Mouse (Mus musculus) midbrain, embryonic 15.5 days (tissue): Measurements from ENCODE around the gene Cplx3. TPM values are rescaled to one million over a fixed set of nuclear protein-coding genes. Genes with fewer than 3 reads are reported as not detected.
A peak's percentile ranks its signal among the peaks of the same experiment; 100 is the strongest.

Experiments
- ATAC-seq: fragments of 200-750 bp; cut with Nextera tagmentation; replicated peaks from 2 replicates; pipeline ENCODE4 v1.8.0; 2017; ENCODE audit warnings: moderate TSS enrichment
- H3K27ac ChIP-seq: fragments of 300-500 bp; sonication (generic); 2 replicates; pipeline ENCODE4 v1.5.1; 2015; ENCODE audit warnings: mild to moderate bottlenecking, inconsistent platforms
- H3K27me3 ChIP-seq: fragments of 300-500 bp; sonication (generic); replicated peaks from 2 replicates; pipeline ENCODE4 v1.6.1; 2015; ENCODE audit warnings: inconsistent platforms
- H3K36me3 ChIP-seq: fragments of 300-500 bp; sonication (generic); replicated peaks from 2 replicates; pipeline ENCODE4 v1.6.1; 2015; ENCODE audit warnings: inconsistent platforms
- H3K4me1 ChIP-seq: fragments of 300-500 bp; sonication (generic); 2 replicates; pipeline ENCODE4 v1.6.1; 2015; ENCODE audit warnings: inconsistent platforms
- H3K4me2 ChIP-seq: fragments of 300-500 bp; sonication (generic); 2 replicates; pipeline ENCODE4 v1.6.1; 2015; ENCODE audit warnings: inconsistent platforms, mild to moderate bottlenecking, moderate library complexity
- H3K4me3 ChIP-seq: fragments of 300-500 bp; sonication (generic); 2 replicates; pipeline ENCODE4 v1.5.1; 2015; ENCODE audit warnings: mild to moderate bottlenecking, inconsistent platforms
- H3K9ac ChIP-seq: fragments of 300-500 bp; sonication (generic); 2 replicates; pipeline ENCODE4 v1.6.1; 2015; ENCODE audit warnings: mild to moderate bottlenecking, inconsistent platforms
- H3K9me3 ChIP-seq: fragments of 300-500 bp; sonication (generic); 2 replicates; pipeline ENCODE4 v1.6.1; 2016; ENCODE audit warnings: inconsistent platforms
- WGBS: fragments of 180-500 bp; shearing (Covaris S2); methylation state at CpG from one replicate; pipeline ENCODE4 v1.1.7; 2015; ENCODE audit warnings: mixed read lengths; 5-methylcytosine and 5-hydroxymethylcytosine counted together
- polyA plus RNA-seq: library from polyadenylated mRNA; unstranded; fragments of >200 nt; fragmentation: Nextera tagmentation; extraction: Ambion mirVana; gene quantifications from 2 replicates; pipeline ENCODE4 v1.2.1, GENCODE M21; 2015

Cplx3 gene
- 0.63 and 1.5 TPM in 2 replicates for polyA plus RNA-seq

- Histone ChIP-seq H3K9me3 (no peaks in the 10 kb centered on the region), H3K4me2 (peak within 1 kb of the TSS; percentile 52), H3K36me3 (no peaks in the 10 kb centered on the region), H3K27me3 (peaks cover 9% of the 10 kb centered on the region; the same call in 1 of the 2 replicates), H3K4me3 (peak within 1 kb of the TSS; percentile 21), H3K9ac (peak within 1 kb of the TSS; percentile 3; the same call in 1 of the 2 replicates), H3K27ac (no peak within 1 kb of the TSS), H3K4me1 (peaks cover 23% of the 10 kb centered on the region)
- WGBS: 3% methylated on average over 24 of the region's 24 CpGs
- peak; percentile 51; the same call in 1 of the 2 replicates for ATAC-seq
Measured at GRCm38 (mm10) chr9:57606139-57606851, at the start of gene Cplx3. Cplx3 (minus strand) TSS chr9:57606281.

GRCm38 (mm10) chr9:57655749-57656148 is 49.7 kb upstream of the Cplx3 start:
- ATAC-seq: peak; percentile 55
- Histone ChIP-seq H3K27ac (no peak overlapping the region), H3K36me3 (no peaks in the 10 kb centered on the region), H3K4me1 (peaks cover 20% of the 10 kb centered on the region), H3K9ac (peak overlapping the region; percentile 11; the same call in 1 of the 2 replicates), H3K27me3 (no peaks in the 10 kb centered on the region; the same call in 1 of the 2 replicates), H3K4me3 (0 out of 2 replicates have a peak overlapping the region, but pooled peaks have one; percentile 3), H3K4me2 (peak overlapping the region; percentile 42), H3K9me3 (no peaks in the 10 kb centered on the region)
- under 1% methylated on average over 11 of the region's 11 CpGs for WGBS

DNA sequence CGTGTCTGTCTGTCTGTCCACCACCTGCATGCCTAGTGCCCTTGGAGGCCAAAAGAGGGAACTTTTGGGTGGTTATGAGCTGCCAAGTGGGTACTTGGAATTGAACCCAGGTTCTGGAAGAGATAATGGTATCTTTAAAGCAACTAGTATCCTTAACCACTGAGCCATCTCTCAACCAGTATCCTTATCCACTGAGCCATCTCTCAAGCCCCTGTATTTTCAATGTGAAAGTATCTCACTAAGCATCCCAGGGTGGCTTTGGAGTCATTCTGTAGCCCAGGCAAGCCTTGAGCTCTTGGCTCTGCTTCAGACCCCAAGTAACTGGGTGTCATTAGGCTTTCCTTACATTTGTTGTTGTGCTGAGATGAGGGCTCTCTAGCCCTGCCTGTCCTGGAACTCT is 48.9 kb upstream of the Cplx3 start:
- H3K4me2 ChIP-seq: no peak overlapping the region
- no peak overlapping the region for H3K9ac ChIP-seq
- no peaks in the 10 kb centered on the region for H3K36me3 ChIP-seq
- no peak overlapping the region for H3K4me3 ChIP-seq
- no peak overlapping the region for H3K27ac ChIP-seq
- no peaks in the 10 kb centered on the region for H3K9me3 ChIP-seq
- no peak for ATAC-seq
- H3K4me1 ChIP-seq: peaks cover 24% of the 10 kb centered on the region
- 93% methylated on average over 1 of the region's 1 CpGs for WGBS
- no peaks in the 10 kb centered on the region; the same call in 1 of the 2 replicates for H3K27me3 ChIP-seq

- 41% methylated on average over 5 of the region's 5 CpGs for WGBS
- no peaks in the 10 kb centered on the region for H3K36me3 ChIP-seq
- no peak within 1 kb of the TSS for H3K27ac ChIP-seq
- no peak within 1 kb of the TSS for H3K9ac ChIP-seq
- no peaks in the 10 kb centered on the region; the same call in 1 of the 2 replicates for H3K27me3 ChIP-seq
- no peak within 1 kb of the TSS for H3K4me2 ChIP-seq
- peaks cover 24% of the 10 kb centered on the region for H3K4me1 ChIP-seq
- H3K9me3 ChIP-seq: no peaks in the 10 kb centered on the region
- no peak within 1 kb of the TSS for H3K4me3 ChIP-seq
- no peak for ATAC-seq
Measured at GRCm38 (mm10) chr9:57653283-57653682, 47.2 kb upstream of the Cplx3 start, which contains the start of gene Csk. Csk (minus strand) TSS chr9:57653631.

DNA sequence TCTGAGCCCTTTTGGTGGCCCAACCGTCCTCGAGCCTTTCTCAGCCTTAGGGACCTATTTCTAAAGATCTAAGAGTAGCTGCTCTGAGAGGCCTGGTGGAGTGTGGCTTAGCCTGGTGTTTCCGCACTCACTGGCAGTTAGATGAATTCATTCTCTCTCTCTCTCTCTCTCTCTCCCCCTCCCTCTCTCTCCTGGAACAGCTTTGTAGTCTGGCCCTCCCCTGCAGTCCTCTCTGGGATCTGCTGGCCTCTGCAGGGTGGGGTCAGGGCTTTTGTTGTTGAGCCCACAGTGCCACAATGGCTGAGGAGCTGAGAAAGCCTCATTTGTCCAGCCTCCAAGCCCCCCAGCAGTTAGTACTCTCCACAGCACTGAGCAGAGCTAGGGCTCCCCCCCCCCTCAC is 46.8 kb upstream of the Cplx3 start:
- no peak for ATAC-seq
- no peak overlapping the region for H3K9ac ChIP-seq
- no peak overlapping the region for H3K4me3 ChIP-seq
- no peaks in the 10 kb centered on the region; the same call in 1 of the 2 replicates for H3K27me3 ChIP-seq
- no peak overlapping the region for H3K4me2 ChIP-seq
- H3K4me1 ChIP-seq: peaks cover 24% of the 10 kb centered on the region
- H3K9me3 ChIP-seq: no peaks in the 10 kb centered on the region
- no peaks in the 10 kb centered on the region for H3K36me3 ChIP-seq
- H3K27ac ChIP-seq: no peak overlapping the region
- 11% methylated on average over 3 of the region's 3 CpGs for WGBS

- H3K4me3 ChIP-seq: no peak overlapping the region
- H3K9ac ChIP-seq: no peak overlapping the region
- no peak for ATAC-seq
- no peaks in the 10 kb centered on the region; the same call in 1 of the 2 replicates for H3K27me3 ChIP-seq
- H3K4me1 ChIP-seq: peaks cover 24% of the 10 kb centered on the region
- 57% methylated on average over 9 of the region's 9 CpGs for WGBS
- no peaks in the 10 kb centered on the region for H3K9me3 ChIP-seq
- H3K27ac ChIP-seq: no peak overlapping the region
- no peak overlapping the region for H3K4me2 ChIP-seq
- H3K36me3 ChIP-seq: no peaks in the 10 kb centered on the region
Measured at GRCm38 (mm10) chr9:57652351-57652750, 46.3 kb upstream of the Cplx3 start.

DNA sequence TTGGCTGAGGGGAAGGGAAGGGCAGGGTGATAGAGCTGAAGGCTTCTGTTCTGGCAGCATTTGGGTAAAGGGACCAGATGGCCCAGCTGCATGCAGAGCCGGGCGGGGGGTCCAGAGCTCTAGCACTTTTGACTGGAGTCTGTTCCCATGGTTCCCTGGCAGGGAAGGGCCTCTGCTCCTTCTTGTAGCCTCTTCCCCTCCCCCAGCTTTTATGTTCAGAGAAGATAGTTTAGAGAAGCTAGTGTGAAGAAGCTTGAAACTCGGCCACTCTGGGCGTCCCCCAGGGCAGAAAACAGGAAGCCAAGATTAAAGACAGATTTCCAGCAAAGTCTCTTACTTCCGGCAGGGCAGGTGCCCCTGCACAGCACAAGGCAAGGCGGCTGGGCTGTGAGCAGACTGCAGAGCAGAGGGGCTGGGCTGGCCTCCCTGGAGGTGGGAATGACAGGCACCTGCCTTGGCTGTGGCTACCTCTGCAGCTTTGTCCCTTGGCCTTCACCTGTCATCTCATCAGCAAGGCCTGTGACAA is 44.8 kb upstream of the Cplx3 start:
- ATAC-seq: no peak
- Histone ChIP-seq H3K36me3 (no peaks in the 10 kb centered on the region), H3K27me3 (no peaks in the 10 kb centered on the region; the same call in 1 of the 2 replicates), H3K4me2 (no peak overlapping the region), H3K9ac (no peak overlapping the region), H3K27ac (no peak overlapping the region), H3K9me3 (no peaks in the 10 kb centered on the region), H3K4me3 (no peak overlapping the region), H3K4me1 (peaks cover 21% of the 10 kb centered on the region)
- WGBS: 35% methylated on average over 6 of the region's 6 CpGs

DNA sequence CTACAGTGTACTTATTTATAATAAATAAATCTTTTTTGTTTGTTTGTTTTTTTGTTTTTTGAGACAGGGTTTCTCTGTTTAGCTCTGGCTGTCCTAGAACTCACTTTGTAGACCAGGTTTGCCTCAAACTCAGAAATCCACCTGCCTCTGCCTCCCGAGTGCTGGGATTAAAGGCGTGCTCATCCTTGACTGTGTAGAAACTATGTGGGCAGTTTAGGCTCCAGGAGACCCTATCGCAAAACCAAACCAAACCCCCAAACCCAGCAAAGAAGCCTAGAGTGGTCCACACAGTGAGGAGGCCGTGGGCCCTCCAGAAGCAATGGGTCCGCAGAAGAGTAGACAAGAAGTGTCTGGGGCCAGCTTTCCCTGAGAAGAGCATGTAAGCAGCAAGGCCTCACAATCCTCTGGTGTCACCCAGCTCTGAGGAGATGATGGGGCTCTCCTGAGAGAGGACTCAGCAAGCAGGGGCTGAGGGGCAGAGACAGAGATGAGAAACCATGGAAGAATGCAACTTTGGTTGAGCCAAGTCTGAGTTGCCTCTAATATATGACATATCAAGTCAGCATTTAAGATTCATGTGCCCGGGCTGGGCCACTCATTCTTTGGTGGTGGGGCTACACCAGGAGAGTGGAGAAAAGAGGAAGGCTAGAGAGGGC is 44.2 kb upstream of the Cplx3 start:
- Histone ChIP-seq H3K4me2 (no peak overlapping the region), H3K27me3 (no peaks in the 10 kb centered on the region; the same call in 1 of the 2 replicates), H3K4me3 (no peak overlapping the region), H3K4me1 (peaks cover 17% of the 10 kb centered on the region; the same call in 1 of the 2 replicates), H3K27ac (no peak overlapping the region), H3K9me3 (no peaks in the 10 kb centered on the region), H3K36me3 (no peaks in the 10 kb centered on the region), H3K9ac (no peak overlapping the region)
- no peak for ATAC-seq
- WGBS: 92% methylated on average over 6 of the region's 6 CpGs

DNA sequence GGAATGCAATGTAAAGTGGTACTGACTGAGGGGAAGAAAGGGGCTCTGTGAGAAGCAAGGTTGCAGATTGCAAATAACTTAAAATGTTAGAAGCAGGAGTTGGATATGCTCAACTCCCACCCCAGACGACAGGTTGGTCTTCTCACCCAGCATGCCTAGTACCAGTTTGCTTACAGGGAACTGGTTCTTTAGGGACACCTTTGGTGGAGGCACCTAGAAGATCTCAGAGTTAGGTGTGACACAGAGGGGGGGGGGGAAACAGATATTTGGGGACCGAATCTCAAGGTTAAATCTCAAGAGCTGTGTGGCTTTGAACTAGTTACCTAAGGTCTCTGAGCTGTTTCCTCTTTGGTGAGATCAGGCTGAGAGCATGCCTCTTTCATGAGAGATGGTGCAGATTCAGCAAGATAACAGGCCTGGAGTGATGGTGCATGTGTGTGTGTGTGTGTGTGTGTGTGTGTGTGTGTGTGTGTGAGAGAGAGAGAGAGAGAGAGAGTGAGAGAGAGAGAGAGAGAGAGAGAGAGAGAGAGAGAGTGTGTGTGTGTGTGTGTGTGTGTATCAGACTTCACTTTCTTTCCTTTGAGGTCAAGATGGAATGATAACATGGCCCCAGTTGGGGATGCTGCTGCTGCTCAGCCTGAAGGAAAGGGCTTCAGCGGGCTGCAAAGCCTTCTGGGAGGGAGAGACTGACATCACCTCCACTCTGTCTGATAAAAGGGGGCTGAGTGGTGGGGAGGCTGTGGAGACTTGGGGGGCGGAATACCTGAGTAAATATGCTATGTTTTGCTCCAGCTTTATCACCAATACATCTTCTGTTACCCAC is 41.4 kb upstream of the Cplx3 start:
- no peak for ATAC-seq
- Histone ChIP-seq H3K4me2 (no peak overlapping the region), H3K4me1 (peaks cover 27% of the 10 kb centered on the region), H3K9me3 (no peaks in the 10 kb centered on the region), H3K27ac (no peak overlapping the region), H3K27me3 (no peaks in the 10 kb centered on the region), H3K9ac (no peak overlapping the region), H3K36me3 (no peaks in the 10 kb centered on the region), H3K4me3 (no peak overlapping the region)
- WGBS: 75% methylated on average over 4 of the region's 4 CpGs

DNA sequence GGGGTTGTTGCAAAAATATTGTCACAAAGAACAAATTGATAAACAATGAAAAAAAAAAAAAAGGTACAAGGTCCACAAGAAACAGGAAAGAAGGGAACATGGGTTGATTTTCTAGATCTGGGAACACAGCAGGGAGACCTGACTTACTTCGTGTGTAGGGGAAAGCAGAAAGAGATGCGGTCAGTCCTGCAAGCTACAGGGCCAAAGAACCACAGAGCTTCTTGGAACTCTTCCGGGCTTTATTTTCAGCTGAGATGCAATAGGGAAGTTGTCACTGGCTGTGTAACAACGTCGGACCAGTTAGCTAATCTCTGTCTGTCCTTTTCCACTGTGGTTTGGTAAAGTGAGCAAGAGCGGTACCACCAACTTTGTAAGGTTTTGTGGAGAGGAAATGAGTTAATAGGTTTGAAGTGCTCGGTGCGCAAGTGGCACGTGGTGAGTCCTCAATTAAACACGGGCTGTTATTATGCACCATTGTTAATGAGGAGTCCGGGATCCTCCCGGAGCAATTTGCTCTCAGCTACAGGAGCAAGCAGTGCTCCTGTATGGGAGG is 40.5 kb upstream of the Cplx3 start:
- no peaks in the 10 kb centered on the region for H3K36me3 ChIP-seq
- H3K4me3 ChIP-seq: no peak overlapping the region
- H3K9me3 ChIP-seq: no peaks in the 10 kb centered on the region
- no peaks in the 10 kb centered on the region for H3K27me3 ChIP-seq
- H3K27ac ChIP-seq: no peak overlapping the region
- peaks cover 35% of the 10 kb centered on the region for H3K4me1 ChIP-seq
- ATAC-seq: no peak
- no peak overlapping the region for H3K9ac ChIP-seq
- H3K4me2 ChIP-seq: no peak overlapping the region
- WGBS: 75% methylated on average over 12 of the region's 12 CpGs

- no peaks in the 10 kb centered on the region for H3K9me3 ChIP-seq
- peak overlapping the region; percentile 99 for H3K9ac ChIP-seq
- peaks cover 42% of the 10 kb centered on the region for H3K4me1 ChIP-seq
- H3K4me3 ChIP-seq: peak overlapping the region; percentile 64
- under 1% methylated on average over 83 of the region's 85 CpGs for WGBS
- peak; percentile 85 for ATAC-seq
- H3K4me2 ChIP-seq: peak overlapping the region; percentile 94
- no peaks in the 10 kb centered on the region for H3K27me3 ChIP-seq
- H3K27ac ChIP-seq: peak overlapping the region; percentile 96
- no peaks in the 10 kb centered on the region for H3K36me3 ChIP-seq
Measured at GRCm38 (mm10) chr9:57644944-57645893, 39.1 kb upstream of the Cplx3 start.
